Mouse (Mus musculus): ENCODE data around the gene Ndel1.

- no peak for TF ChIP-seq CTCF (IDR thresholded peaks at IDR 0.05; ENCODE audit: low read depth, low read length)
- TF ChIP-seq POLR2A (IDR thresholded peaks at IDR 0.05; ENCODE audit: borderline replicate concordance, low read depth, low read length): no peak
Measured at GRCm38 (mm10) chr11:68832793-68833192, 38.9 kb downstream of the Ndel1 start.
